Mouse (Mus musculus) liver, postnatal 0 days (tissue): ENCODE measurements around the gene Cep295nl. TPM values are rescaled to one million over a fixed set of nuclear protein-coding genes. Genes with fewer than 3 reads are reported as not detected.

Experiments
- ATAC-seq: fragments of 200-750 bp; cut with Nextera tagmentation; 2 replicates; pipeline ENCODE4 v1.8.0; 2017; ENCODE audit warnings: mild to moderate bottlenecking, moderate library complexity
- DNase-seq: peaks from one replicate; pipeline ENCODE4 v3.0.0-alpha.2; 2016
- H3K27ac ChIP-seq: fragments of 300-500 bp; sonication (generic); 2 replicates; pipeline ENCODE4 v1.5.1; 2014; ENCODE audit warnings: antibody characterized with exemption, moderate library complexity, mild to moderate bottlenecking, low read depth
- H3K27me3 ChIP-seq: fragments of 300-500 bp; sonication (generic); 2 replicates; pipeline ENCODE4 v1.6.1; 2014; ENCODE audit warnings: low read length, control low read depth, mixed read lengths; ENCODE audit not compliant: insufficient read depth
- H3K36me3 ChIP-seq: fragments of 300-500 bp; sonication (generic); replicated peaks from 2 replicates; pipeline ENCODE4 v1.6.1; 2014; ENCODE audit warnings: mild to moderate bottlenecking, control low read depth, low read length, moderate library complexity, mixed read lengths; ENCODE audit not compliant: insufficient read depth
- H3K4me1 ChIP-seq: fragments of 300-500 bp; sonication (generic); 2 replicates; pipeline ENCODE4 v1.6.1; 2014; ENCODE audit warnings: antibody characterized with exemption, mild to moderate bottlenecking, control low read depth; ENCODE audit not compliant: insufficient read depth
- H3K4me2 ChIP-seq: fragments of 300-500 bp; sonication (generic); 2 replicates; pipeline ENCODE4 v1.6.1; 2014; ENCODE audit warnings: low read depth, mild to moderate bottlenecking, low read length, moderate library complexity, mixed read lengths
- H3K4me3 ChIP-seq: fragments of 300-500 bp; sonication (generic); 2 replicates; pipeline ENCODE4 v1.5.1; 2014; ENCODE audit warnings: low read depth, low read length
- H3K9ac ChIP-seq: fragments of 300-500 bp; sonication (generic); replicated peaks from 2 replicates; pipeline ENCODE4 v1.6.1; 2014; ENCODE audit warnings: mild to moderate bottlenecking, moderate library complexity
- H3K9me3 ChIP-seq: fragments of 300-500 bp; sonication (generic); 2 replicates; pipeline ENCODE4 v1.6.1; 2016; ENCODE audit warnings: mild to moderate bottlenecking, control low read depth, low read length, mixed read lengths
- CTCF ChIP-seq: sonication (generic); IDR thresholded peaks from 2 replicates; pipeline ENCODE4 v1.5.1; 2016; ENCODE audit warnings: antibody characterized with exemption, low read depth
- EP300 ChIP-seq: IDR thresholded peaks from 2 replicates; pipeline ENCODE4 v1.6.1; 2016; ENCODE audit warnings: antibody characterized with exemption, low read depth, mild to moderate bottlenecking
- WGBS: fragments of 180-500 bp; shearing (Covaris S2); extraction: QIAGEN DNeasy Blood & Tissue Kit; methylation state at CpG from one replicate; pipeline ENCODE4 v1.1.7; 2014; ENCODE audit not compliant: insufficient replicate concordance; 5-methylcytosine and 5-hydroxymethylcytosine counted together
- polyA plus RNA-seq: library from polyadenylated mRNA; unstranded; fragments of >200 nt; fragmentation: Nextera tagmentation; extraction: Ambion mirVana; gene quantifications from 2 replicates; pipeline ENCODE4 v1.2.1, GENCODE M21; 2015

Cep295nl gene
- polyA plus RNA-seq, 1 experiment from 2014 or later: 0.05 TPM

- ATAC-seq (no peak), DNase-seq (no peak)
- Histone ChIP-seq H3K9ac (no peak overlapping the region), H3K4me1 (peaks cover 8% of the 10 kb centered on the region), H3K4me2 (no peak overlapping the region), H3K27me3 (no peaks in the 10 kb centered on the region), H3K9me3 (no peaks in the 10 kb centered on the region), H3K36me3 (no peaks in the 10 kb centered on the region), H3K27ac (no peak overlapping the region), H3K4me3 (no peak overlapping the region)
- WGBS: 71% methylated on average over 2 of the region's 2 CpGs
- TF ChIP-seq EP300 (no peak), CTCF (no peak)
Measured at GRCm38 (mm10) chr11:118343629-118344028, 1.3 kb upstream of the Cep295nl start.

DNA sequence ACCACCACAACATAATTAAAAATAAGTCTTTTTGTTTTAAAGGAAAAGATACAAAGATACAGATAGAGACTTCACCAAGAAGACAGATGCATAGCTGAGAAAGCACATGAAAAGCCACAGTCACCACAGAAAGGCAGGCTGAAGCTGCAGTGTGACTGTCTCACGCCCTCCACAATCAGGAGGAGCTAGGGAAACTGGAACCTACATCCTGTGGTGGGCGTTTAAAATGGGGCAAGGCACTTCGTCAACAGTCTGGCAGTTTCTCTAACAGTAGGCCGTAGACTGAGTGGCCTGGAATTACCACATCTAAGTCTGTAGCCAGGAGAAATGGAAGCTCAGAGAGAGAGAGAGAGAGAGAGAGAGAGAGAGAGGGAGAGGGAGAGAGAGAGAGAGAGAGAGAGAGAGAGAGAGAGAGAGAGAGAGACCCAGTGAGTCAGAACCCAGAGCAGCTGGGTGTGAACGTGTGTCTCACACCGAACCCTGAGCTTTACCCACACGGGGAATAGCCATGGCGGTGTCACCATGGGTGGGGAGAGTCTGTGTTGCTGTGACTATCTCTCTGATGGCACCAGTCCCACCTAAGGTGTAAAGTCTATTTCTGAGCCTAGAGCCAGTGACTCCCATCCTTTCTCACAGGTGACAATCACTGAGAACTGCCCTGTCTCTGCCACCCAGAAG lies 4.7 kb downstream of the Cep295nl start:
- DNase-seq: no peak
- no peak for TF ChIP-seq EP300
- no peak for TF ChIP-seq CTCF

GRCm38 (mm10) chr11:118333431-118333830 lies 8.9 kb downstream of the Cep295nl start:
- DNase-seq (no peak), ATAC-seq (no peak)
- 83% methylated on average over 17 of the region's 17 CpGs for WGBS
- Histone ChIP-seq H3K27me3 (no peaks in the 10 kb centered on the region), H3K9me3 (no peaks in the 10 kb centered on the region), H3K4me3 (no peak overlapping the region), H3K27ac (no peak overlapping the region), H3K36me3 (no peaks in the 10 kb centered on the region), H3K9ac (no peak overlapping the region), H3K4me2 (no peak overlapping the region), H3K4me1 (no peaks in the 10 kb centered on the region)
- TF ChIP-seq CTCF (no peak), EP300 (no peak)

More for the DNA sequence above, 4.7 kb downstream of the Cep295nl start:
- ATAC-seq: no peak
- Histone ChIP-seq H3K4me2 (no peak overlapping the region), H3K27me3 (no peaks in the 10 kb centered on the region), H3K9me3 (no peaks in the 10 kb centered on the region), H3K36me3 (no peaks in the 10 kb centered on the region), H3K9ac (no peak overlapping the region), H3K4me3 (no peak overlapping the region), H3K4me1 (no peaks in the 10 kb centered on the region), H3K27ac (no peak overlapping the region)
- WGBS: 68% methylated on average over 8 of the region's 8 CpGs

DNA sequence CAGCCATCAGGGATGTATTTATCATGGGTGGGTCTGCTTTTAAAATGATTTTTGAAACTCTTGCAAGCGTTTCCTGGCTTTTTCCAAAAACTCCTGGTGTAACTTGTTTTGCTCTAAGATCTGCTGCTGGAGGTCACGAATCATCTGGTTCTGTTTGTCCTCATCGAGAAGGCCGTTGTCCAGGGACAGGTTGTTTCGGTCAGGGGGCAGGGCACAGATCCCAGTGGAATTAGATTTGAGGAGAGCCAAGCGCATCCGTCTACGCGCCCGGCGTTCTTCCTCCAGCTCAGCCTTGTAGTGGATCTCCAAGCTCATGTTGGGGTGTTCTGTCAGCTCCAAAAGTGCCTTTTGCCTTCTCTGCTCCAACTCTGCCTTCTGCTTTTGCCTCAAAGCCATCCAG lies 9.9 kb downstream of the Cep295nl start:
- Histone ChIP-seq H3K9me3 (no peaks in the 10 kb centered on the region), H3K27ac (no peak overlapping the region), H3K4me1 (no peaks in the 10 kb centered on the region), H3K4me2 (no peak overlapping the region), H3K4me3 (no peak overlapping the region), H3K27me3 (no peaks in the 10 kb centered on the region), H3K36me3 (no peaks in the 10 kb centered on the region), H3K9ac (no peak overlapping the region)
- no peak for ATAC-seq
- no peak for DNase-seq
- 83% methylated on average over 11 of the region's 11 CpGs for WGBS
- TF ChIP-seq EP300: no peak
- TF ChIP-seq CTCF: no peak

DNA sequence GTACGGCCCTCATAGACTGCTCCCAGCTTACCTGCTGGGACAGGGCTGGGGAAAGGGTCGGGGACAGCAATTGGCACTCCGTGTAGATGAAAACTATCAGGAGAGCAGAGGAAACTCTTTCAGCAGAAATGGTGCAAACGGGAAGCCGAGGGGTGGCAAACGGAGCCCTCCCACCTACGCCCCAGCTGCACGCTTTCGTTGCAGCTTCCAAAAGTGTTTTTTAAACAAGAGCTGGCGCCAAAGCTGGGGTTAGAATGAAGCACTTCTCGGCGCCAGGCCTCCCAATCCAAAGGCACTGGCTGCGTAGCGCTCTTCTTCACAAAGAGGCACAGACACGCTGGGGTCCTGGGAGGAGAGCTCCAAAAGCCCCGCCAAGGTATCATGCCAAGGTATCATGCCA lies 11.5 kb downstream of the Cep295nl start:
- Histone ChIP-seq H3K4me3 (no peak overlapping the region), H3K36me3 (no peaks in the 10 kb centered on the region), H3K9me3 (no peaks in the 10 kb centered on the region), H3K27ac (no peak overlapping the region), H3K9ac (no peak overlapping the region), H3K4me2 (no peak overlapping the region), H3K4me1 (0 out of 2 replicates have a peak, but pooled peaks cover 4% of the 10 kb centered on the region), H3K27me3 (no peaks in the 10 kb centered on the region)
- DNase-seq (no peak), ATAC-seq (no peak)
- TF ChIP-seq EP300 (no peak), CTCF (no peak)
- WGBS: 85% methylated on average over 16 of the region's 16 CpGs

DNA sequence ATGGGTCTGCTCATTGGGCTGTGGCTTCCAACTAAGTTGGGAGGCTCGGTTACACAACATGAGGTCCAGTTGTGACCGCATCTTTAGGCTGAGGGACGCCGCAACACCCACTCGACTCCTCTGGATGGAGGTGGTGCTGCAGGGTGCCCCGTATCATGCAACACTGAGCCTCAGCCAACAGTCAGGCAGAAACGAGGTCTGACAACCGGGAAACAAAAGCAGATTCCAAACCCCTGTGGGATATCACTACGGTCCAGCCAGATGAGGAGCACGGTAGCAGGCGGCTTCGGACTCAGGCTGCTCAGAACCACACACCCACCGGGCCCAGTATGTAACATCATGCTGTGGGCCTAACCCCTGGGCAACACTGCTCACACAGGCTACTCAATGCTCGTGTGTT lies 11.9 kb downstream of the Cep295nl start:
- no peaks in the 10 kb centered on the region for H3K36me3 ChIP-seq
- no peak overlapping the region for H3K4me2 ChIP-seq
- TF ChIP-seq CTCF (no peak), EP300 (no peak)
- no peaks in the 10 kb centered on the region for H3K27me3 ChIP-seq
- H3K27ac ChIP-seq: no peak overlapping the region
- 88% methylated on average over 14 of the region's 14 CpGs for WGBS
- no peak overlapping the region for H3K4me3 ChIP-seq
- H3K9me3 ChIP-seq: no peaks in the 10 kb centered on the region
- H3K9ac ChIP-seq: no peak overlapping the region
- DNase-seq (no peak), ATAC-seq (no peak)
- 0 out of 2 replicates have a peak, but pooled peaks cover 4% of the 10 kb centered on the region for H3K4me1 ChIP-seq

DNA sequence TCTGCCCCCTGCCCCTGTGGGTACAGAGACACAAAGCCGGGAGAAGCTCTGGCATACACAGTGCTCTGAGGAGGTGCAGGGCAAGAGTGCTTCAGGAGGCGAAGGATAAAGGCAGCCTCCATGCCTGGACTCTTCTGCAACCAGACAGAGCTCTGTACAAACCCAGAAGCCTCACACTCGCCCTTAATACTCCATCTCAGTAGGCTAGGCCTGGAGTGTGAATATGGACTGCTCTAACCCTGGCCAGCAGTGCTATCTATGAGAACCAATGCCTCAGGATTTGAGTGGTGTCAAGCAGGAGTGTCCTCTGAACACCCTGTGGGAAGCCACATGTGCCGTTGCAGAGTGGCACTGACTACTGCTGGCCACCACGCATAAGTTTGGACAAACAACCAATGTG lies 13.4 kb downstream of the Cep295nl start:
- 84% methylated on average over 5 of the region's 5 CpGs for WGBS
- Histone ChIP-seq H3K9me3 (no peaks in the 10 kb centered on the region), H3K4me2 (no peak overlapping the region), H3K9ac (no peak overlapping the region), H3K36me3 (no peaks in the 10 kb centered on the region), H3K4me1 (0 out of 2 replicates have a peak, but pooled peaks cover 4% of the 10 kb centered on the region), H3K4me3 (no peak overlapping the region), H3K27me3 (no peaks in the 10 kb centered on the region), H3K27ac (no peak overlapping the region)
- TF ChIP-seq CTCF: no peak
- TF ChIP-seq EP300: no peak
- ATAC-seq: no peak
- no peak for DNase-seq
